Mouse (Mus musculus) heart, embryonic 11.5 days (tissue): Measurements from ENCODE around the gene Fbxw4. TPM values are rescaled to one million over a fixed set of nuclear protein-coding genes. Genes with fewer than 3 reads are reported as not detected.
"Not testable (repeated sequence)": the region's sequence is repeated elsewhere in the genome, so short reads cannot be mapped to it uniquely, and the experiment has no call there.

ENCODE experiments used
- ATAC-seq: fragments of 200-750 bp; cut with Nextera tagmentation; replicated peaks from 2 replicates; pipeline ENCODE4 v1.8.0; 2017; ENCODE audit warnings: moderate library complexity; ENCODE audit not compliant: insufficient number of reproducible peaks, low FRiP score, low TSS enrichment
- H3K27ac ChIP-seq: fragments of 300-500 bp; sonication (generic); 2 replicates; pipeline ENCODE4 v1.5.1; 2014; ENCODE audit warnings: mild to moderate bottlenecking, low read depth, low read length
- H3K27me3 ChIP-seq: fragments of 300-500 bp; sonication (generic); 2 replicates; pipeline ENCODE4 v1.6.1; 2014; ENCODE audit warnings: mild to moderate bottlenecking, low read length, mixed read lengths; ENCODE audit not compliant: control insufficient read depth, insufficient read depth
- H3K36me3 ChIP-seq: fragments of 300-500 bp; sonication (generic); 2 replicates; pipeline ENCODE4 v1.6.1; 2014; ENCODE audit warnings: mild to moderate bottlenecking, low read length, moderate library complexity, mixed read lengths; ENCODE audit not compliant: control insufficient read depth, insufficient read depth
- H3K4me1 ChIP-seq: fragments of 300-500 bp; sonication (generic); 2 replicates; pipeline ENCODE4 v1.6.1; 2014; ENCODE audit warnings: low read length; ENCODE audit not compliant: control insufficient read depth, insufficient read depth
- H3K4me2 ChIP-seq: fragments of 300-500 bp; sonication (generic); 2 replicates; pipeline ENCODE4 v1.6.1; 2014; ENCODE audit warnings: mild to moderate bottlenecking, moderate library complexity
- H3K4me3 ChIP-seq: fragments of 300-500 bp; sonication (generic); 2 replicates; pipeline ENCODE4 v1.5.1; 2014; ENCODE audit warnings: low read depth, low read length
- H3K9ac ChIP-seq: fragments of 300-500 bp; sonication (generic); 2 replicates; pipeline ENCODE4 v1.6.1; 2014; ENCODE audit warnings: mild to moderate bottlenecking, low read depth, low read length, moderate library complexity
- H3K9me3 ChIP-seq: fragments of 300-500 bp; sonication (generic); replicated peaks from 2 replicates; pipeline ENCODE4 v1.6.1; 2016; ENCODE audit warnings: low read length; ENCODE audit not compliant: control insufficient read depth
- WGBS: fragments of 180-500 bp; shearing (Covaris S2); extraction: QIAGEN DNeasy Blood & Tissue Kit; methylation state at CpG from one replicate; pipeline ENCODE4 v1.1.7; 2014; ENCODE audit not compliant: insufficient replicate concordance; 5-methylcytosine and 5-hydroxymethylcytosine counted together
- polyA plus RNA-seq: library from polyadenylated mRNA; unstranded; fragments of >200 nt; fragmentation: Nextera tagmentation; extraction: Ambion mirVana; gene quantifications from 2 replicates; pipeline ENCODE4 v1.2.1, GENCODE M21; 2014

Fbxw4 gene
- polyA plus RNA-seq, 1 experiment from 2014 or later, result 4.2 TPM

- Histone ChIP-seq H3K9ac (no peak overlapping the region), H3K4me1 (no peaks in the 10 kb centered on the region), H3K9me3 (no peaks in the 10 kb centered on the region), H3K36me3 (peaks cover 19% of the 10 kb centered on the region), H3K27ac (no peak overlapping the region), H3K4me3 (no peak overlapping the region), H3K4me2 (no peak overlapping the region), H3K27me3 (no peaks in the 10 kb centered on the region)
- ATAC-seq, result no peak
- 91% methylated on average over 11 of the region's 11 CpGs for WGBS
These were observed 106.0 kb downstream of the Fbxw4 start for GRCm38 (mm10) chr19:45554136-45554535.

GRCm38 (mm10) chr19:45552187-45552586 is 107.9 kb downstream of the Fbxw4 start:
- Histone ChIP-seq H3K4me2 (no peak overlapping the region), H3K4me3 (no peak overlapping the region), H3K27ac (no peak overlapping the region), H3K27me3 (0 out of 2 replicates have a peak, but pooled peaks cover 2% of the 10 kb centered on the region), H3K4me1 (no peaks in the 10 kb centered on the region), H3K9ac (no peak overlapping the region), H3K9me3 (no peaks in the 10 kb centered on the region), H3K36me3 (peaks cover 19% of the 10 kb centered on the region)
- no peak for ATAC-seq
- WGBS, result 65% methylated on average over 6 of the region's 6 CpGs

- no peak overlapping the region for H3K4me3 ChIP-seq
- WGBS, result 71% methylated on average over 4 of the region's 4 CpGs
- peaks cover 15% of the 10 kb centered on the region for H3K36me3 ChIP-seq
- no peaks in the 10 kb centered on the region for H3K9me3 ChIP-seq
- no peaks in the 10 kb centered on the region for H3K4me1 ChIP-seq
- no peak overlapping the region for H3K4me2 ChIP-seq
- no peak overlapping the region for H3K27ac ChIP-seq
- H3K9ac ChIP-seq, result no peak overlapping the region
- peaks cover 20% of the 10 kb centered on the region for H3K27me3 ChIP-seq
- no peak for ATAC-seq
These were observed 110.2 kb downstream of the Fbxw4 start for GRCm38 (mm10) chr19:45549948-45550347.

- Histone ChIP-seq H3K4me3 (no peak overlapping the region), H3K27me3 (peaks cover 20% of the 10 kb centered on the region), H3K4me1 (peaks cover 2% of the 10 kb centered on the region; the same call in 1 of the 2 replicates), H3K9ac (no peak overlapping the region), H3K27ac (no peak overlapping the region), H3K9me3 (no peaks in the 10 kb centered on the region), H3K36me3 (peaks cover 9% of the 10 kb centered on the region; the same call in 1 of the 2 replicates), H3K4me2 (no peak overlapping the region)
- 77% methylated on average over 23 of the region's 23 CpGs for WGBS
- no peak for ATAC-seq
These were observed 110.8 kb downstream of the Fbxw4 start for GRCm38 (mm10) chr19:45549128-45549915.

GRCm38 (mm10) chr19:45548196-45548595 is 111.9 kb downstream of the Fbxw4 start:
- not testable (repeated sequence) for H3K36me3 ChIP-seq, H3K9me3 ChIP-seq, H3K9ac ChIP-seq, H3K27ac ChIP-seq, H3K4me1 ChIP-seq, H3K4me2 ChIP-seq, H3K4me3 ChIP-seq
- peak; percentile 79 for ATAC-seq
- H3K27me3 ChIP-seq, result peaks cover 27% of the 10 kb centered on the region

GRCm38 (mm10) chr19:45544925-45545321 is 115.2 kb downstream of the Fbxw4 start:
- Histone ChIP-seq H3K4me1 (peaks cover 7% of the 10 kb centered on the region), H3K27me3 (peaks cover 58% of the 10 kb centered on the region), H3K9me3 (no peaks in the 10 kb centered on the region), H3K4me2 (peak overlapping the region; percentile 72), H3K4me3 (peak overlapping the region; percentile 34), H3K9ac (no peak overlapping the region), H3K27ac (no peak overlapping the region), H3K36me3 (no peaks in the 10 kb centered on the region)
- under 1% methylated on average over 30 of the region's 30 CpGs for WGBS
- peak; percentile 53 for ATAC-seq

- Histone ChIP-seq H3K9ac (no peak overlapping the region), H3K9me3 (no peaks in the 10 kb centered on the region), H3K4me3 (peak overlapping the region; percentile 34), H3K27ac (no peak overlapping the region), H3K27me3 (peaks cover 61% of the 10 kb centered on the region), H3K4me2 (peak overlapping the region; percentile 72), H3K36me3 (no peaks in the 10 kb centered on the region), H3K4me1 (peaks cover 7% of the 10 kb centered on the region)
- WGBS, result 1% methylated on average over 19 of the region's 26 CpGs
- no peak; the same call in 1 of the 2 replicates for ATAC-seq
These were observed 115.8 kb downstream of the Fbxw4 start for GRCm38 (mm10) chr19:45544152-45544924.

- WGBS, result 22% methylated on average over 3 of the region's 3 CpGs
These were observed 118.1 kb downstream of the Fbxw4 start for GRCm38 (mm10) chr19:45542061-45542460.

More at GRCm38 (mm10) chr19:45542061-45542460, 118.1 kb downstream of the Fbxw4 start:
- Histone ChIP-seq H3K4me3 (peak overlapping the region; percentile 44), H3K27ac (no peak overlapping the region), H3K9ac (peak overlapping the region; percentile 25), H3K4me2 (peak overlapping the region; percentile 78), H3K4me1 (peaks cover 7% of the 10 kb centered on the region), H3K9me3 (no peaks in the 10 kb centered on the region), H3K27me3 (peaks cover 68% of the 10 kb centered on the region), H3K36me3 (no peaks in the 10 kb centered on the region)
- ATAC-seq, result no peak
